Mouse (Mus musculus) fat pad, adult 2 months (tissue): ENCODE data around the gene Naglu.

Experiments used
- DNase-seq: peaks from one replicate; pipeline ENCODE4 v3.0.0-alpha.2; 2011; ENCODE audit warnings: low read depth, low spot score; ENCODE audit errors: extremely low read depth

Gene Naglu

DNA sequence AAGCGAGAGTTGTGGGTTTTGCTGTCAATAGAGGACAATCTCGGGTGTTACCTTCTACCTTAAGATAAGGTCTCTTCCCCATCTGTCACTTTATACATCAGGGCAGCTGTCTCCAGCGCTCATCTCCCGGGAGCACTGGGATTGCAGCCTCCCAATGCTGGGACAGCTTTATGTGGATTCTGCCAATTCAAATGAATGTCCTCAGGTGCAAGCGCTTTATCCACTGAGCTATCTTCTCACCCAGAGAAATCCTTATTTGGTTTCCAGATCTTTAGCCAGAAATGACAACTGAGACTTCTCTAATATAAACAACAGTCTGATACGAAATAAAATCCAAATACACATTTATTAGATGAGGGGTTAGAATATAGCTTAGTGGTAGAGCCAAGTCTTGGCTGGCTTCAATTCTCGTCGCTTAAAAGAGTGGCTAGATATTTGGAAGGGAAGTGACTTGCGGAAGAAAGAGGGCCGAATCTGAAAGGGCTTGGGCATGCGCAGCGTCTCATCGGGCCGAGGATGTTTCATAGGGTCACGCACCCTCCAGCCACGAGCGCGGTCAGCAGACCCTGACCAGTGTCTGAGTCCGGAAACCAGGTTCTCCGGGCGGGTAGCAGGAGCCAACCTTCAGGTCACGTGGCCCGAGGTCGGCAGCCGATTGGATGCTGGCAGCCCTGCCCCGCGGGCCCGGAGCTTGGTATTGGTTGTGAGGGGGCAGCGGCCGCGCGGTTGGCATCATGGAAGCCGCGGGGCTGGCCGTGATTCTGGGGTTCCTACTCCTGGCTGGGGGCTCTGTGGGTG, at the start of gene Naglu:
TSS of gene Naglu (plus strand) at position 622 of the 798 bp plus-strand sequence.
- no peak for DNase-seq

DNA sequence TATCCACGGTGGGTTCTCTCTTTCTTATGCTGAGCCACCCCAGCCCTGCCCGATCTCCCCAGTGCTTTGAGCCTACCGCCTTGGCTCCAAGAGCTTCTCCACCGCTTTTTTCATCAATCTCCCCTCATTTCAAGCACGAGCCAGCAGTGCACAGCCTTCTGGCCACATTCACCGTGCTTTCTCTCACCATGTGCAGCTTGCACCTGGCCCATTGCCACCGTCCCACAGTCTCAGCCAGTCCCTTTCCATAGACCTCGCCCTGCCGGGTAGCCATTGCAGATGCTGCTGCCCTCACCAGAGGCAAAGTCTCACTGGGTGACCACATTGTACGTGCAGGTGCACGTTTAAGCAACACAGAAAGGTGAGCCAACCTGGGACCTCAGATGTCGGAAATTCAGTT, 46.4 kb upstream of the Naglu start:
- DNase-seq: no peak

DNA sequence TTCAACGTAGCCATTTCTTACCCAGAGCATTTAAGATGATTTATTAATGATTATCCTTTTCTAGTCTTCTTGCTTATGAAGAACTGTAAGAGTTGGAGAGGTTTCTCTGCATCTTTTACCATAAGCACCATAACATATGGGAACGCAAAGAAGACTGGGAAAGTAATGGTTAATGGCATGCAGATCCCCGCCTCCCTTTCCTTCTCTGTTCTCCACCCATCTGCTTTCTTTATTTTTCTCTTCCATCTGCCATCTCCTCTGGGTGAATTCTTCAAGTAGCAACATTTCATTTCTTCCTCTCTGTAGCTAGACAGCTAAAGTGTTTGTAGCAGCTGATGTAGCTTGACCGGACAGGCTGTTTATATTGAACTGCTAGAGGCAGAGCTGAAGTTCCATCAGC, 45.8 kb upstream of the Naglu start:
- DNase-seq: no peak

DNA sequence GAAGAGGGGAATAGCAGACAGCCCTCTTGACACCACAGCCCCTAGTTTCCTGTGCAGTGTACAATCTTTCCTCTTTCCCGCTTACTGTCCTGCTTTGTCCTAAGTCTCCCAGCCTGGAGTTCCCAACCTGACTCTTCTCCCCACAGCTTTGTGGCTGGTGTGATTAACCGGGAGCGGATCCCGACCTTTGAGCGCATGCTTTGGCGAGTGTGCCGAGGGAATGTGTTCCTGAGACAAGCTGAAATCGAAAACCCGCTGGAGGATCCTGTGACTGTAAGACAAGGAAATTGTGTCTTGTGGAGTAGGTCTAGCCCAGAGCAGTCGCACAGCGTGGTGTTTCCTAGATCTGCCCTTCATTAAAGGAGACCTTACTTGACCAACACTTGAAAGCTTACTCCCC, 42.7 kb upstream of the Naglu start:
- no peak for DNase-seq

DNA sequence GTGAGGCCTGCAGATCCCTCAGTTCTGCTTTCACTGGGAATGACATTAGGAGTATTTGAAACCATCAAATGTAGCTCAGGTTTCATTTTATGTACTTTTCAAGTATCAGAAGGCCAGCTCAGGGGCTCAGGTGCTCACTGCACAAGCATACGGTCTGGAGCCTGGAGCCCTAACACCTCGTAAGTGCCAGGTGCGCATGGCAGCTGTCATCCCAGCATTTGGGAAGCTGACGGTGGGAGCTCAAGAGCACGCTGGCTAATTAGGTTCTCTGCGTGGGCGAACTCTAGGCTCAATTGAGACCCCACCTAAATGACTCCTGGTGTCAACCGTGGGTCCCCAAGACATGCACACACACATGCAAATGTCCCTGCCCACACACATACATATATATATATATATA, 40.5 kb upstream of the Naglu start:
- DNase-seq: no peak

- DNase-seq: no peak
Observed at GRCm38 (mm10) chr11:101030136-101030807, 39.5 kb upstream of the Naglu start.

GRCm38 (mm10) chr11:101030808-101031156, 39.0 kb upstream of the Naglu start:
- no peak for DNase-seq

- DNase-seq: no peak
Observed at GRCm38 (mm10) chr11:101031470-101031869, 38.3 kb upstream of the Naglu start.

DNA sequence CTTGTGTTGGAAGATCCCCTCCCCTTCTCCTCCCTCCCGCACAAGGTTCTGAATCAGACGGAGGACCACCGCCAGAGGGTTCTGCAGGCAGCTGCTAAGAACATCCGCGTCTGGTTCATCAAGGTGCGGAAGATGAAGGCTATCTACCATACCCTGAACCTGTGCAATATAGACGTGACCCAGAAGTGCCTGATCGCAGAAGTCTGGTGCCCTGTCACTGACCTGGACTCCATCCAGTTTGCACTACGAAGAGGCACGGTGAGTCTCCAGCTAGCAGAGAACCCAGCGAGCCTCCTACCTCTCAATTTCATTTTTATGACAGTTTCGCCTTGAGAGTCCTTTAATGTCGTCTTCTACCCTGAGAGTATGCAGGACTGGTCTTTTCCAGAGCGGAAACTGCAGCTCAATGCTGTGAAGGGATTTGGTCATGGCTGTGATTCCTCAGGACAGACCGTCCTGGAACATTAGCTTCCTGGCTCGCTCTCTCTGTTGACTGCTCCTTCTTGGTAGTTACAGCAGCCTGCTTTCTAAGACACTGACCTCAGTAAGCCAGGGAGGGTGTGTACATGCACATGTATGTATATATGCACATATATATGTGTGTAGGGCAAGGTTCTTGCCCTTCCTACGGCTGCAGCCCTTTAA, 35.8 kb upstream of the Naglu start:
- DNase-seq: no peak

DNA sequence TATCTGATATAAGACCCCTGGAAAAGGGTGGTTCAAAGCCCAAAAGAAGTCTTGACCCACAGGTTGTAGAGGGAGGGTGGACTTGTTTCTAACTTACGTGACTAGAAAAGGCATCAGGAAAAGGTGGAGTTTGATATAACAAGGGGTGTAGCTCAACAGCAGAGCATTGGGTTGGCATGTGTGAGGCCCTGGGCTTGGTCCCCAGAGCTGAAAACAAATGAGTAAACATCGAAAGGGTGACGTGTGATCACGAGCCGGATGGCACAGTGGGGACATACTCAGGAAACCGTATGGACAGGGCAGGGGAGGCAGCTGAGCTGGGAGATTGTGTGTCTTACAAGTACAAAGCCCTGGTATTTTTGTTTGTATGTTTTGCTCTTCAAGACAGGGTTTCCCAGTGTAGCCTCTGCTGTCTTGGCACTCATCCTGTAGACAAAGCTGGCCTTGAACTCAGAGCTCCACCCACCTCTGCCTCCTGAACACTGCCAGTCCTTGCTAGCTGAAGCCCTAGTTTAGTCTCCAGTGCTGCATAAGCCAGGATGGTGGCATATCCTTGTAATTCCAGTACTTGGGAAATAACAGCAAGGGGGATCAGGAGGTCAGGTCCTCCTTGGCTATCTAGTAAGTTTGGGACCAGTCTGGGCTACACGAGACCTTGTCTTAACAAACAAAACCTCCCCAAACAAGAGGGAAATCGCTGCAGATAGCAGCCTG, 35.0 kb upstream of the Naglu start:
- no peak for DNase-seq

GRCm38 (mm10) chr11:101035328-101035695, 34.5 kb upstream of the Naglu start:
- no peak for DNase-seq

- DNase-seq: no peak
Observed at GRCm38 (mm10) chr11:101037795-101038194, 32.0 kb upstream of the Naglu start.

DNA sequence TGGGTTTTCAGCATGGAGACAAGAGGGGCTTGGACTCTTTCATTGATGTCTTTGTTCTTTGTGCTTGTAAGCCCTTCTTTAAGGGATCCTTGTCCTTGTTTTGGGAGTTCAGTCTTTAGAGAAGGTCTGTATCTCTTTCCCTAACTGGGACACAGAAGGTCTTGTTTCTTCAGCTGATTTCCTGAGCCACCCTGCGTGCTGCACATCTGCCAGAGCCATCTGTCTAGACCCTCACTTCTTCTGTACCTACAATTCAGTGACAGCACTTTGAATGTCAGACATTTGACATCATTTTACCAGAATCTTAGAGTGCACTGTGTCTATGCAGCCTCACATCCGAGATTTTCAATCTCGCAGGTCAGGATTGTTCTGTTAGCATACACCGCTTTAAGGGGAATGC, 24.0 kb upstream of the Naglu start:
- DNase-seq: no peak

GRCm38 (mm10) chr11:101046440-101046839, 23.4 kb upstream of the Naglu start:
- DNase-seq: no peak

GRCm38 (mm10) chr11:101047502-101047901, 22.3 kb upstream of the Naglu start:
- no peak for DNase-seq

GRCm38 (mm10) chr11:101050359-101050758, 19.5 kb upstream of the Naglu start:
- no peak for DNase-seq

DNA sequence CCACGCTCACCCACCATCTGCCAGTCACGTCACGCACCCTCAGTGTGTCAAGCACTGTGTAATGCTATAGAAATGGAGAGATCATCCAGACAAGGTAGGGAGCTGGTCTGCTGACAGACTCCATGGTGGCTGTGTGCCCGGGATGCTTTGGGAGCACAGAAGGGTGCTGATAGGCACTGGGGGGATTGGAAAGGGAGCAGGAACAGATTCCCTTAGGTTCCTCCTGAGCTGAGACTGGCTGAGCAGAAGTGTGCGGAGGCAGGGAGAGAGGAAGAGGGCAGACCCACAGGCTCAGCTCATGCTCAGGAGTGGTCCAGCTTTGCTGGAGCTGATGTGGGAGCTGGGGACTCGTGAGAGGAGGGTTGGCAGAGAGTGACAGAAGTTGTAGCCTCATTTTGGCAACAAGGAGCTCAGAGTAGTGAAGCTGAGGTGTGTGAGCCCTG, 18.7 kb upstream of the Naglu start:
- DNase-seq: no peak

- DNase-seq: no peak
Observed at GRCm38 (mm10) chr11:101051617-101052016, 18.2 kb upstream of the Naglu start.

GRCm38 (mm10) chr11:101052751-101053473, 16.9 kb upstream of the Naglu start:
- no peak for DNase-seq

DNA sequence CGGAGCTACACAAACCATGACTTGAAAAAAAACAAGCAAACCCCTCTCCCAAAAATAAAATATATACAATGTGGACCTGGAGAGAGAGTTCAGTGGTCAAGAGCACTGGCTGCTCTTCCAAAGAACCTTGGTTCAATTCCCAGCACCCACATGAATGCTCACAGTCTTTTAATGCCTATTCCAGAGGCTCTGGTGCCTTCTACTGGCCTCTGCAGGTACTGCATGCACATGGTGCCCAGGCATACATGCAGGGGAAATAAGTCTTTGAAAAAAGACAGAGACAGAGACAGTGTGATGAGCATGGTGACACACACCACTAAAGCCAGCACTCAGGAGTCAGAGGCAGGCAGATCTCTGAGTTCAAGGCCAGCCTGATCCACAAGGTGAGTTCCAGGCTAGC, 15.8 kb upstream of the Naglu start:
- no peak for DNase-seq

DNA sequence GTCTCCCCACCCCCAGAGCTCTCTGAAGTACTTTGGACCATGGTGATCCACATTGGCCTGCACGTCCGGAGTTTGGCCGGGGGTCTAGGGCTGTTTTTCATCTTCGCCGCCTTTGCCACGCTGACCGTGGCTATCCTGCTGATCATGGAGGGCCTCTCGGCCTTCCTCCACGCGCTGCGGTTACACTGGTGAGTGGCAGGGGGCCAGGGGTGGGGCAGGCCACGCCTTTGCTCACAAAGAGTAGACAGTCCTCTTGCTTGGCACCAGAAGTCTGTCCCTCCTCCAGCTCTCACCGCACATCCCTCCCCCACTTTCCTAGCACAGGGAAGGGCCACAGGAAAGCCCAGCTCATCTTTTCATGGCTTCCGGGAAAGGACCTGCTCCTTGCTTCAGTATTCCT, 14.4 kb upstream of the Naglu start:
- no peak for DNase-seq
